Mouse (Mus musculus) heart, embryonic 16.5 days (tissue): ENCODE results near the gene Grm4. TPM values are rescaled to one million over a fixed set of nuclear protein-coding genes. Genes with fewer than 3 reads are reported as not detected.
A peak's percentile ranks its signal among the peaks of the same experiment; 100 is the strongest.

Experiments
- ATAC-seq: fragments of 200-750 bp; cut with Nextera tagmentation; replicated peaks from 2 replicates; pipeline ENCODE4 v1.8.0; 2017; ENCODE audit warnings: moderate number of reproducible peaks; ENCODE audit not compliant: insufficient read depth, low FRiP score; ENCODE audit errors: extremely low read depth
- H3K27ac ChIP-seq: fragments of 300-500 bp; sonication (generic); 2 replicates; pipeline ENCODE4 v1.5.1; 2014; ENCODE audit warnings: mild to moderate bottlenecking, low read length, control low read depth, moderate library complexity
- H3K27me3 ChIP-seq: fragments of 300-500 bp; sonication (generic); 2 replicates; pipeline ENCODE4 v1.6.1; 2014; ENCODE audit warnings: low read length, mixed read lengths; ENCODE audit not compliant: control insufficient read depth, insufficient read depth
- H3K36me3 ChIP-seq: fragments of 300-500 bp; sonication (generic); 2 replicates; pipeline ENCODE4 v1.6.1; 2014; ENCODE audit not compliant: control insufficient read depth, insufficient read depth
- H3K4me1 ChIP-seq: fragments of 300-500 bp; sonication (generic); 2 replicates; pipeline ENCODE4 v1.6.1; 2014; ENCODE audit warnings: low read length, mixed read lengths; ENCODE audit not compliant: control insufficient read depth, insufficient read depth
- H3K4me2 ChIP-seq: fragments of 300-500 bp; sonication (generic); 2 replicates; pipeline ENCODE4 v1.6.1; 2014; ENCODE audit warnings: low read depth, mild to moderate bottlenecking, control low read depth, low read length
- H3K4me3 ChIP-seq: fragments of 300-500 bp; sonication (generic); 2 replicates; pipeline ENCODE4 v1.5.1; 2014; ENCODE audit warnings: mild to moderate bottlenecking, control low read depth, low read length
- H3K9ac ChIP-seq: fragments of 300-500 bp; sonication (generic); 2 replicates; pipeline ENCODE4 v1.6.1; 2014; ENCODE audit warnings: low read length, control low read depth
- H3K9me3 ChIP-seq: fragments of 300-500 bp; sonication (generic); replicated peaks from 2 replicates; pipeline ENCODE4 v1.6.1; 2016; ENCODE audit warnings: low read length; ENCODE audit not compliant: control insufficient read depth
- WGBS: fragments of 180-500 bp; shearing (Covaris S2); extraction: QIAGEN DNeasy Blood & Tissue Kit; methylation state at CpG from one replicate; pipeline ENCODE4 v1.1.7; 2014; 5-methylcytosine and 5-hydroxymethylcytosine counted together
- polyA plus RNA-seq: library from polyadenylated mRNA; unstranded; fragments of >200 nt; fragmentation: Nextera tagmentation; extraction: Ambion mirVana; gene quantifications from 2 replicates; pipeline ENCODE4 v1.2.1, GENCODE M21; 2015

Grm4 gene
- polyA plus RNA-seq, 1 experiment from 2014 or later = 0.30 TPM

DNA sequence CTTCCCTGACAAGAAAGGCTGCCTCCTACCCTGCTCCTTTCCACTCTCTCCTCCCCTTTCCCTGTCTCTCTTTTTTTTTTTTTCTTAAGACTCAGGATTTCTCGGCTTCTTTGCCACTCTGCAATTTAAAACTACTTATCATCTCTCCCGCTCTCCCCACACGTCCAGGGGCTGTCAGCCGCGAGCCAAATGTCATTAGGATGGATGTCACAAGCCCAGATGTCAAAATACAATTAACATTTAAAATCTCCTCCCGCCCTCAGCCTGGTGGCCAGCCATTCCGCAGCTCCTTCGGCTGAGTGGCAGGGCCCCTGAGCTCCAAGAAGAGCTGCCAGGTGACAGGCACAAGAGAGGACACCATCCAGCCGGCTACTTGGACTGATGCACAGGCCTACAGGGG lies 2.9 kb downstream of the Grm4 start:
- Histone ChIP-seq H3K9me3 (no peaks in the 10 kb centered on the region), H3K4me3 (no peak overlapping the region), H3K9ac (no peak overlapping the region), H3K36me3 (no peaks in the 10 kb centered on the region), H3K4me2 (no peak overlapping the region), H3K27ac (no peak overlapping the region), H3K4me1 (peaks cover 7% of the 10 kb centered on the region), H3K27me3 (peaks cover 84% of the 10 kb centered on the region)
- 30% methylated on average over 9 of the region's 9 CpGs for WGBS
- ATAC-seq = no peak

DNA sequence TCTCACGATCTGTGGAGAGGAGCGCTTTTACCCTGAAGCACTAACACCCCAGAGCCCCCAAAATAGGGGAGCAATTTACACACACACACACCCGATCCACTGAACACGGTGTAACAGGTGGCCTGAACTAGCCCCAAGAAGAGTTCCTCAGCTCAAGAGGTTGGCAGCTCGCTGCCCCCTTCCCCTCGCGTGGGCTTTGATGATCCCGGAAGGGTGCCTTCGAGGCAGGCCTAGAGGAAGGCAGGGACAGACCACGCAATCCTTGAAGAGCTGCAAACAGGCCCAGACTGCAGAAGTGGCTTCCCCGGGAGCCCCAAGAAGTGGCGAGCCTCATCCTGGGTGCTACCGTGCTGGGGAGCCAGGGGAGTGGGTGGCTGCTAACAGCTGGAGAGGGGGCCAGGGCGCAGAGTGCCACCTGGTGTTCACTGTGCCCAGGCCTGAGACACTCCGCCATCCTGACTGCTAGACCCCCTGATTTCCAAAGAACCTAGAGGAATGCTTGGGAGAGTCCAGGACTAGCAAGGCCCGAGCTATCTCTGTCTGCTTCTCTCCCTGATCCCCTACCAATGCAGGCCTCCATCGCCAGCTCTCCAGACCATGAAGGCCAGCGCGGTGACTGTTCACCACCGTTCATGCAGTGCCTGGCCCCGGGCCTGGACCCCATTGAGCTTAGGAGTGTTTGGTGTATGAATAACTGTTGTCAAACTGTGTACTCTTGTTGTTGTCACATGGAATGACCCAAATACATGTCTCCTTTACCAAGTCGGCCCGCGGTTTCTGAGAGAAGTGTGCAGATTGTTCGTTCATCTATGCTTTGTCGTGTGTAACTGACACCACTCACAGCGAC lies 7.1 kb downstream of the Grm4 start:
- WGBS = 32% methylated on average over 27 of the region's 27 CpGs
- H3K4me1 ChIP-seq = peaks cover 14% of the 10 kb centered on the region
- no peaks in the 10 kb centered on the region for H3K9me3 ChIP-seq
- no peaks in the 10 kb centered on the region for H3K36me3 ChIP-seq
- H3K4me3 ChIP-seq = peak overlapping the region; percentile 58
- no peak for ATAC-seq
- H3K27me3 ChIP-seq = peaks cover 92% of the 10 kb centered on the region
- no peak overlapping the region for H3K27ac ChIP-seq
- H3K4me2 ChIP-seq = peak overlapping the region; percentile 98; the same call in 1 of the 2 replicates
- H3K9ac ChIP-seq = no peak overlapping the region

DNA sequence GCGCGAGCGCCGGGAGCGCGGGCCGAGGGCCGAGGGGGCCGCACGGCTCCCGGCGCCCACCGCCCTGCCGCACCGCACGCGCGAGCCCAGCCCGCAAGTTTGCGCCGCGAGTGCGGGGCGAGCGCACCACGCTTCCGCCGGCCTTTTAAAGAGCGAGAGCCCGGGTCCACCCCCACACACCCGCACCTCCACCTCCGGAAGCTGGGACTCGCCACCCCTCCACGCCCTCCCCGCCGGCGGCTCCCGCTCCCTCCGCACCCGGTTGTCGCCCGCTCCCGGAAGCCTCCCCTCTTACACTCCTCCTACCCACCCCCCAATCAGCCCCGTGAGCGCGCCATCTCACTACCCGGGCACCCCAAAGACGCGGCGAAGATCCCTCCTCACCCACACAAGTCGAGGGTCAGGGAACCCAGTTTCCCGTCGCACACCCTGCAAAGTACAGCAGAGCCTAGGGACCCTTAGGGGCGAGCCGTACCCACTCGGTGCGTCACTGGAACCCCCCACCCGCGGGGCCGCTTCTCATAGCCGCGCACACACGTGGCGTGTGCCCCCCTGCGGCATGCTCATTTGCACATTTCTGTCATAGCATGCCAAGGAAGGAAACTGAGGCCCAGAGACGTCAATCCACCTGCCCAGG lies 7.8 kb downstream of the Grm4 start:
- H3K4me1 ChIP-seq = peaks cover 14% of the 10 kb centered on the region
- no peaks in the 10 kb centered on the region for H3K36me3 ChIP-seq
- ATAC-seq = no peak
- H3K9ac ChIP-seq = peak overlapping the region; percentile 54
- peak overlapping the region; percentile 98 for H3K4me2 ChIP-seq
- no peak overlapping the region for H3K27ac ChIP-seq
- H3K4me3 ChIP-seq = peak overlapping the region; percentile 58
- no peaks in the 10 kb centered on the region for H3K9me3 ChIP-seq
- WGBS = 2% methylated on average over 60 of the region's 66 CpGs
- H3K27me3 ChIP-seq = peaks cover 88% of the 10 kb centered on the region

DNA sequence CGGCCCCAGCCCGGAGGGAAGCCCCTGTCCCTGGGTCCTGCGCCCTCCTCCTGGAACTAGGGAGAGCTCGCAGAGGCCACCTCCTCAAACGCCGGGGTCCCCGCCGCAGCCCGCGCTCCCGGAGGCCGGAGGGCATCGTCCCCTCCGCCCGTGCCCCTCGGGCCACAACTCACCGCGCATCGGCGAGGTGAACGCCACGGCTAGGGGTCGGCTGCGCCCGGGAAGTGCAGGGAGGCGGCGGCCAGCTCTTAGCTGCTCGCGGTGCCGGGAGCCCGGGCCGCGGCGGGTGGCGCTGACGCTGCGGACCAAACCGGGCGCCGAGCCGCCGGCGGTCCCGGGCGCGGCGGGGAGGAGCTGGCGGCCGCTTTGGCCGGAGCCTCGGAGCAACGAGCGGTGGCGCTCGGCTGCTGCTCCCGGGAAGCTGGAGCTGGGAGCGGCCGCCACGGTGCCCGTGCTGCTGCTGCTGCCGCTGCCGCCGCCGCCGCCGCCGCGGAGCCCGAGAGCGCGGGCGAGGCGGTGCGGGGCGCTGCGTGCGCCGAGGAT lies 8.5 kb downstream of the Grm4 start:
- ATAC-seq = no peak
- H3K27ac ChIP-seq = no peak overlapping the region
- H3K4me1 ChIP-seq = peaks cover 14% of the 10 kb centered on the region
- peak overlapping the region; percentile 58 for H3K4me3 ChIP-seq
- H3K36me3 ChIP-seq = no peaks in the 10 kb centered on the region
- peak overlapping the region; percentile 98 for H3K4me2 ChIP-seq
- no peaks in the 10 kb centered on the region for H3K9me3 ChIP-seq
- H3K27me3 ChIP-seq = peaks cover 84% of the 10 kb centered on the region
- peak overlapping the region; percentile 54 for H3K9ac ChIP-seq
- under 1% methylated on average over 56 of the region's 78 CpGs for WGBS

DNA sequence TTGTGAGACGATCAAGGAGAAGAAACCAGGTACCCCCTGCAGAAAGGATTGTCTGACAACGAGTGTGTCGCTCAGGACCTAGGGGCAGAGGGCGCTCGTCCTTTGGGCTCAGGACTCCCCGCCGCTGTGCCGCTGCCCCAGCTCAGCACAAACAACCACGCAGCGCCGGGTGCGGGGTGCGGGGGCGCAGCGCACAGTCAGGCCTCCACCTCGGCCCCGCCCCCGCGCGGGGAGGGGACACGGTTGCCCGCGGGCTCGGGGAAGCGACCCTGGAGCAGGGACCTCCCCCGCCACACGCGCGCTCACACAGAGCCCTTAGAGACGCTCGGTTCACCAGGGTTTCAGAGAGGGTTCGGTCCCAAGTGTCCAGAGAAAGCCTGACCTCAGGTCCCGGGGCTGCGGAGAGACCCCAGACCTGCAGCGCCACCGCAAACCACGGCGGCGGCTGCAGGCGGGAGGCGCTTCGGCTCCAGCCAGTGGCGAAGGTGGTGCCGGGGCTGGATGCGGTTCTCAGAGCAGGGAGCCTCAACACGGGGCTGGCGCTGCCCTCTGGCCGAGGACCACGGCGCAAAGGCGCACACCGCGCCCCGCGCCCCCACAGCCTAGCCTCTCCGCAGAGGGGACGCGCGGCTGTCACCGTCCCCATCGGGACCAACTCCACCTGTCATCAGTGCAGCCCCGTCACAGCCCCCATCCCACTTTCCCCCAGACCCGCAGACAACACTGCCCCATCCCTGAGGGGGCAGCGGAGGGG lies 9.2 kb downstream of the Grm4 start:
- no peak overlapping the region for H3K27ac ChIP-seq
- H3K4me3 ChIP-seq = peak overlapping the region; percentile 58
- peaks cover 83% of the 10 kb centered on the region for H3K27me3 ChIP-seq
- H3K4me1 ChIP-seq = peaks cover 14% of the 10 kb centered on the region
- WGBS = 1% methylated on average over 64 of the region's 64 CpGs
- H3K4me2 ChIP-seq = peak overlapping the region; percentile 98
- no peaks in the 10 kb centered on the region for H3K36me3 ChIP-seq
- no peak for ATAC-seq
- no peaks in the 10 kb centered on the region for H3K9me3 ChIP-seq
- peak overlapping the region; percentile 54; the same call in 1 of the 2 replicates for H3K9ac ChIP-seq

DNA sequence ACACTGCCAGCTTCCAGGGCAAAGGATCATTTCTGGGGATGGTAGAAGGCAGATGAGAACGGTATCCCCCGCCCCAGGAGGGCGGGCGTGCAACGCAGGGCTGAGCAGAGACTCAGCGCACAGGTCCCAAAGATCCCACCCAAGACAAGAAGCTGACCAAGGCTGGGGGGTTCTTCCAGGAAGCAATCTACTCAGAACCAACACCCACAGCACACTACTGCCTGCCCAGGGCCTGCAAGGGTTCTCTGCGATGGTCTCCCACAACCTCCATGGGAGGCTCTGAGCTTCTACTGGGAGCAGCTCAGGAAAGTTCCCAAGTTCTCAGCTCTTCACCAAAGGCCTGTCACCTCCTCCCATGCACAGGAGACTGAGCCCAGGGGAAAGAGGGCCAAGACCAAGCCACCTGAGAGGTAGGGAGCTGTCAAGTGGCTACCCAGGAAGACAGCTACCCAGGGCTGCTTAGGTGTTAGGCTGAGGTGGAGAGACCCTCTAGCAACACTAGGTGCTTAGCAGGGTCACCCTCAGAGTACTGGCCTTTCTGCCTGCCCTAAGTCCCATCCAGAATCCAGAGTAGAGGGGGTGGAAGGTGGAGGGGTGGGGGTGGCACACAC lies 10.0 kb downstream of the Grm4 start:
- WGBS = 88% methylated on average over 7 of the region's 7 CpGs

DNA sequence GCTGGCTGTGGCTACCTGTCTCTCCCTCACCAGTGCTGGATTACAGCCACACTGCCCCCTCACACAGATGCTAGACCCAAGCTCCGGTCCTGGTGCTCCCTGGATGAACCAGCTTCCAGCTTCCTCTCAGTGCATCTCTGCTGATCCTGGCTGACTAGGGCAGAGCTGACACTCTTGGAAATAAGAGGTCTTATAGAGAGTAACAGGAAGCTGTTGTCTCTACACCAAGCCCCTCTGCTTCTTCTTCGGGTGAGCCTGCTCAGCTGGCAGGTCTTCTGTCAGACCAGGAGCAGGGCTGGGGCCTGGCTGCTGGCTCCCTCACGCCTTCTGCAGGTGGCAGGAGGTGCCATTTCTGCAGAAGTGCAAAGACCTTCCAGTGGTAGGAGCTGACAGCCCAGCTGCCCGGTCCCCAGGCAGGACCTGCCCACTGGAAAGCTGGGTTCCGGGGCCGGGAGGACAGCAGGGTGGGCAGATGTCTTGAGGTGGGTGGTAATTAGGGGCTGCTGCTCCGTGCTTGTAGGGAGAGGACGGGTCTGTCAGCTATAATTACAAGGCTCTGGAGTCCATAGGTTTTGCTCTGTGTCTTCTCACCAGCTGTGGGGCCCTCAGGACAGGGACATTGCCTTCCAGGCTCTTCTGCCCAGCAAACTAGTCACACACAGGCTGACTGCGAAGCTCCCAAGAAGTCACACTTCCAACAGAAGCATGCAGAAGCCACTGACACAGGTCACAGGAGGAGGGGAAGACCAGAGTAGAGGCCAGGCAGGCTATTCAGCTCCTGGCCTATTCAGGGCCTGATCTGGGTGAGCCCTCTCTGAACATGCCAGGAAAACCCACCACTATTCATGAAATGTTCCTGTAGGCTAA lies 10.7 kb downstream of the Grm4 start:
- no peak overlapping the region for H3K27ac ChIP-seq
- H3K4me2 ChIP-seq = no peak overlapping the region
- H3K36me3 ChIP-seq = no peaks in the 10 kb centered on the region
- no peaks in the 10 kb centered on the region for H3K9me3 ChIP-seq
- ATAC-seq = no peak
- WGBS = 52% methylated on average over 9 of the region's 9 CpGs
- peaks cover 82% of the 10 kb centered on the region for H3K27me3 ChIP-seq
- H3K4me1 ChIP-seq = peaks cover 14% of the 10 kb centered on the region
- H3K9ac ChIP-seq = no peak overlapping the region
- H3K4me3 ChIP-seq = no peak overlapping the region

More for the DNA sequence above, 10.0 kb downstream of the Grm4 start:
- ATAC-seq = no peak
- no peak overlapping the region for H3K9ac ChIP-seq
- peaks cover 14% of the 10 kb centered on the region for H3K4me1 ChIP-seq
- no peak overlapping the region for H3K27ac ChIP-seq
- H3K9me3 ChIP-seq = no peaks in the 10 kb centered on the region
- H3K27me3 ChIP-seq = peaks cover 88% of the 10 kb centered on the region
- no peak overlapping the region for H3K4me2 ChIP-seq
- no peaks in the 10 kb centered on the region for H3K36me3 ChIP-seq
- H3K4me3 ChIP-seq = no peak overlapping the region

DNA sequence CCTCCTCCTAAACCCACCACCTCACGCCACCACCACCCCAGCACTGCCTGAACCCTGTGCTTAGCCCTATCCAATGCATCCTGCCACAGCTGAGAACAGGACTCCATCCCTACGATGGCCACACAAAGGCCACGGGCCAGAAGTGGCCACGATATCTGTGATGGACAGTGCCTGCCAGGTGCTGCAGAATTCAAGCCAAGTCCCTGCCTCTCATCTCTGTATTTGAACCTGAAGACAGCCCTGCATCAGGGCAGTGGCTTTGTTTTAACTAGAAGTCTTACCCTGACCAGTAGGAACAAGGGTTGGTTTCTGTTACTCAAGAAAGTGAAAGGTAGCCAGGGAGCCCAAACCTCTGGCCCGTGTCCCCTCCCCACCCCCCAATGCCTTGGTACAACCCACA lies 12.1 kb downstream of the Grm4 start:
- Histone ChIP-seq H3K4me3 (no peak overlapping the region), H3K4me2 (no peak overlapping the region), H3K9ac (no peak overlapping the region), H3K27me3 (peaks cover 82% of the 10 kb centered on the region), H3K4me1 (peaks cover 14% of the 10 kb centered on the region), H3K27ac (no peak overlapping the region), H3K36me3 (no peaks in the 10 kb centered on the region), H3K9me3 (no peaks in the 10 kb centered on the region)
- ATAC-seq = no peak
- 69% methylated on average over 5 of the region's 5 CpGs for WGBS
